Mouse (Mus musculus): ENCODE results near the gene Pde6d. TPM values are rescaled to one million over a fixed set of nuclear protein-coding genes. Genes with fewer than 3 reads are reported as not detected.
"Not testable (repeated sequence)": the region's sequence is repeated elsewhere in the genome, so short reads cannot be mapped to it uniquely, and the experiment has no call there.

Pde6d gene
- polyA plus RNA-seq, 1 experiment from 2014 or later: 65.5 TPM

- H3K4me2 ChIP-seq (replicated peaks; ENCODE audit: low read depth, low read length): peak overlapping the region; percentile 67
- peak overlapping the region; percentile 100 for H3K4me3 ChIP-seq (ENCODE audit: low read length)
- WGBS: under 1% methylated on average over 44 of the region's 44 CpGs
- H3K36me3 ChIP-seq (ENCODE audit: control insufficient read depth, insufficient read depth, low read length): peaks cover 17% of the 10 kb centered on the region
- H3K27ac ChIP-seq (ENCODE audit: low read depth, low read length): peak overlapping the region; percentile 95
- H3K4me1 ChIP-seq (ENCODE audit: control insufficient read depth, insufficient read depth, low read length): peaks cover 13% of the 10 kb centered on the region
- H3K9ac ChIP-seq (ENCODE audit: low read depth, low read length): peak overlapping the region; percentile 79
- ATAC-seq (ENCODE audit: low FRiP score, low TSS enrichment): peak; percentile 40
- no peaks in the 10 kb centered on the region for H3K27me3 ChIP-seq (ENCODE audit: control insufficient read depth, insufficient read depth, low read length)
- no peaks in the 10 kb centered on the region for H3K9me3 ChIP-seq (ENCODE audit: control insufficient read depth, low read length)
Measured at GRCm38 (mm10) chr1:86525499-86526115, 56.8 kb downstream of the Pde6d start.

- H3K4me3 ChIP-seq (ENCODE audit: low read length): peak overlapping the region; percentile 100
- peak overlapping the region; percentile 95 for H3K27ac ChIP-seq (ENCODE audit: low read depth, low read length)
- H3K27me3 ChIP-seq (ENCODE audit: control insufficient read depth, insufficient read depth, low read length): no peaks in the 10 kb centered on the region
- H3K9ac ChIP-seq (ENCODE audit: low read depth, low read length): peak overlapping the region; percentile 79
- ATAC-seq (ENCODE audit: low FRiP score, low TSS enrichment): peak; percentile 79
- peaks cover 15% of the 10 kb centered on the region for H3K36me3 ChIP-seq (ENCODE audit: control insufficient read depth, insufficient read depth, low read length)
- peak overlapping the region; percentile 67 for H3K4me2 ChIP-seq (replicated peaks; ENCODE audit: low read depth, low read length)
- H3K9me3 ChIP-seq (ENCODE audit: control insufficient read depth, low read length): no peaks in the 10 kb centered on the region
- WGBS: 2% methylated on average over 53 of the region's 53 CpGs
- H3K4me1 ChIP-seq (ENCODE audit: control insufficient read depth, insufficient read depth, low read length): peaks cover 12% of the 10 kb centered on the region; the same call in 1 of the 2 replicates
Measured at GRCm38 (mm10) chr1:86524619-86525498, 57.6 kb downstream of the Pde6d start.

- H3K9ac ChIP-seq (ENCODE audit: low read depth, low read length): peak overlapping the region; percentile 70
- H3K4me1 ChIP-seq (ENCODE audit: control insufficient read depth, insufficient read depth, low read length): peaks cover 12% of the 10 kb centered on the region; the same call in 1 of the 2 replicates
- H3K36me3 ChIP-seq (ENCODE audit: control insufficient read depth, insufficient read depth, low read length): peaks cover 7% of the 10 kb centered on the region
- WGBS: 91% methylated on average over 8 of the region's 8 CpGs
- peak overlapping the region; percentile 47; the same call in 1 of the 2 replicates for H3K4me2 ChIP-seq (replicated peaks; ENCODE audit: low read depth, low read length)
- no peaks in the 10 kb centered on the region for H3K9me3 ChIP-seq (ENCODE audit: control insufficient read depth, low read length)
- H3K4me3 ChIP-seq (ENCODE audit: low read length): peak overlapping the region; percentile 30; the same call in 1 of the 2 replicates
- no peaks in the 10 kb centered on the region for H3K27me3 ChIP-seq (ENCODE audit: control insufficient read depth, insufficient read depth, low read length)
- ATAC-seq (ENCODE audit: low FRiP score, low TSS enrichment): no peak
- H3K27ac ChIP-seq (ENCODE audit: low read depth, low read length): peak overlapping the region; percentile 95
Measured at GRCm38 (mm10) chr1:86523776-86524618, 58.4 kb downstream of the Pde6d start.

- no peak overlapping the region for H3K4me2 ChIP-seq (replicated peaks; ENCODE audit: low read depth, low read length)
- H3K36me3 ChIP-seq (ENCODE audit: control insufficient read depth, insufficient read depth, low read length): no peaks in the 10 kb centered on the region
- H3K9ac ChIP-seq (ENCODE audit: low read depth, low read length): no peak overlapping the region; the same call in 1 of the 2 replicates
- H3K9me3 ChIP-seq (ENCODE audit: control insufficient read depth, low read length): no peaks in the 10 kb centered on the region
- 78% methylated on average over 6 of the region's 7 CpGs for WGBS
- ATAC-seq (ENCODE audit: low FRiP score, low TSS enrichment): no peak
- peaks cover 12% of the 10 kb centered on the region; the same call in 1 of the 2 replicates for H3K4me1 ChIP-seq (ENCODE audit: control insufficient read depth, insufficient read depth, low read length)
- no peak overlapping the region for H3K4me3 ChIP-seq (ENCODE audit: low read length)
- H3K27ac ChIP-seq (ENCODE audit: low read depth, low read length): 0 out of 2 replicates have a peak overlapping the region, but pooled peaks have one; percentile 8
- H3K27me3 ChIP-seq (ENCODE audit: control insufficient read depth, insufficient read depth, low read length): no peaks in the 10 kb centered on the region
Measured at GRCm38 (mm10) chr1:86522286-86522871, 60.0 kb downstream of the Pde6d start.

GRCm38 (mm10) chr1:86520361-86520760 lies 62.1 kb downstream of the Pde6d start:
- H3K27ac ChIP-seq (ENCODE audit: low read depth, low read length): no peak overlapping the region
- H3K27me3 ChIP-seq (ENCODE audit: control insufficient read depth, insufficient read depth, low read length): no peaks in the 10 kb centered on the region
- H3K9me3 ChIP-seq (ENCODE audit: control insufficient read depth, low read length): no peaks in the 10 kb centered on the region
- no peak overlapping the region for H3K4me2 ChIP-seq (replicated peaks; ENCODE audit: low read depth, low read length)
- ATAC-seq (ENCODE audit: low FRiP score, low TSS enrichment): no peak
- H3K4me1 ChIP-seq (ENCODE audit: control insufficient read depth, insufficient read depth, low read length): peaks cover 16% of the 10 kb centered on the region; the same call in 1 of the 2 replicates
- no peak overlapping the region for H3K9ac ChIP-seq (ENCODE audit: low read depth, low read length)
- no peak overlapping the region for H3K4me3 ChIP-seq (ENCODE audit: low read length)
- WGBS: 40% methylated on average over 7 of the region's 7 CpGs
- H3K36me3 ChIP-seq (ENCODE audit: control insufficient read depth, insufficient read depth, low read length): no peaks in the 10 kb centered on the region

- ATAC-seq (ENCODE audit: low FRiP score, low TSS enrichment): no peak
- 73% methylated on average over 3 of the region's 3 CpGs for WGBS
- Histone ChIP-seq H3K4me2 (replicated peaks; ENCODE audit: low read depth, low read length) (no peak overlapping the region), H3K4me1 (ENCODE audit: control insufficient read depth, insufficient read depth, low read length) (0 out of 2 replicates have a peak, but pooled peaks cover 4% of the 10 kb centered on the region), H3K9me3 (ENCODE audit: control insufficient read depth, low read length) (no peaks in the 10 kb centered on the region), H3K36me3 (ENCODE audit: control insufficient read depth, insufficient read depth, low read length) (no peaks in the 10 kb centered on the region), H3K9ac (ENCODE audit: low read depth, low read length) (no peak overlapping the region), H3K4me3 (ENCODE audit: low read length) (no peak overlapping the region), H3K27ac (ENCODE audit: low read depth, low read length) (no peak overlapping the region), H3K27me3 (ENCODE audit: control insufficient read depth, insufficient read depth, low read length) (no peaks in the 10 kb centered on the region)
Measured at GRCm38 (mm10) chr1:86517076-86517475, 65.4 kb downstream of the Pde6d start.

- H3K27ac ChIP-seq (ENCODE audit: low read depth, low read length): no peak overlapping the region
- H3K36me3 ChIP-seq (ENCODE audit: control insufficient read depth, insufficient read depth, low read length): no peaks in the 10 kb centered on the region
Measured at GRCm38 (mm10) chr1:86515715-86516410, 66.6 kb downstream of the Pde6d start.

GRCm38 (mm10) chr1:86513031-86513430 lies 69.4 kb downstream of the Pde6d start:
- not testable (repeated sequence) for H3K9ac ChIP-seq (ENCODE audit: low read depth, low read length); H3K27me3 ChIP-seq (ENCODE audit: control insufficient read depth, insufficient read depth, low read length); H3K9me3 ChIP-seq (ENCODE audit: control insufficient read depth, low read length); H3K27ac ChIP-seq (ENCODE audit: low read depth, low read length); ATAC-seq (ENCODE audit: low FRiP score, low TSS enrichment); H3K4me2 ChIP-seq (replicated peaks; ENCODE audit: low read depth, low read length); H3K36me3 ChIP-seq (ENCODE audit: control insufficient read depth, insufficient read depth, low read length); H3K4me3 ChIP-seq (ENCODE audit: low read length); H3K4me1 ChIP-seq (ENCODE audit: control insufficient read depth, insufficient read depth, low read length)
- WGBS: 81% methylated on average over 1 of the region's 1 CpGs

More at GRCm38 (mm10) chr1:86515715-86516410, 66.6 kb downstream of the Pde6d start:
- H3K4me2 ChIP-seq (replicated peaks; ENCODE audit: low read depth, low read length): no peak overlapping the region
- WGBS: 65% methylated on average over 6 of the region's 6 CpGs
- ATAC-seq (ENCODE audit: low FRiP score, low TSS enrichment): no peak
- H3K4me3 ChIP-seq (ENCODE audit: low read length): no peak overlapping the region
- 0 out of 2 replicates have a peak, but pooled peaks cover 4% of the 10 kb centered on the region for H3K4me1 ChIP-seq (ENCODE audit: control insufficient read depth, insufficient read depth, low read length)
- H3K27me3 ChIP-seq (ENCODE audit: control insufficient read depth, insufficient read depth, low read length): no peaks in the 10 kb centered on the region
- H3K9me3 ChIP-seq (ENCODE audit: control insufficient read depth, low read length): no peaks in the 10 kb centered on the region
- H3K9ac ChIP-seq (ENCODE audit: low read depth, low read length): no peak overlapping the region

All from kidney, embryonic 14.5 days (tissue).